Mouse (Mus musculus) heart, embryonic 14.5 days (tissue): Measurements from ENCODE around the gene Tmem39a. TPM values are rescaled to one million over a fixed set of nuclear protein-coding genes. Genes with fewer than 3 reads are reported as not detected.

ENCODE experiments used
- ATAC-seq: fragments of 200-750 bp; cut with Nextera tagmentation; 2 replicates; pipeline ENCODE4 v1.8.0; 2017; ENCODE audit warnings: low read depth, moderate TSS enrichment; ENCODE audit not compliant: insufficient number of reproducible peaks, insufficient read depth, low FRiP score
- H3K27ac ChIP-seq, 2 experiments: fragments of 200-500 bp in 1 of 2; fragments of 300-500 bp in 1 of 2; sonication (generic) in 1 of 2; replicated peaks in 1 of 2; 2 replicates each; pipeline ENCODE4 v1.5.1; 2012 to 2014; ENCODE audit warnings: low read depth in 2 of 2, low read length in 2 of 2, control low read depth in 1 of 2, mild to moderate bottlenecking in 1 of 2, mixed read lengths in 1 of 2; ENCODE audit not compliant: control insufficient read depth in 1 of 2, insufficient read depth in 1 of 2
- H3K27me3 ChIP-seq: fragments of 300-500 bp; sonication (generic); 2 replicates; pipeline ENCODE4 v1.6.1; 2014; ENCODE audit warnings: mild to moderate bottlenecking, low read length, control low read depth; ENCODE audit not compliant: control insufficient read depth, insufficient read depth
- H3K36me3 ChIP-seq: fragments of 300-500 bp; sonication (generic); 2 replicates; pipeline ENCODE4 v1.6.1; 2014; ENCODE audit warnings: mild to moderate bottlenecking, control low read depth, low read length, mixed read lengths; ENCODE audit not compliant: control insufficient read depth, insufficient read depth
- H3K4me1 ChIP-seq, 2 experiments: fragments of 200-500 bp in 1 of 2; fragments of 300-500 bp in 1 of 2; sonication (generic) in 1 of 2; 2 replicates each; pipeline ENCODE4 v1.6.1; 2012 to 2014; ENCODE audit warnings: low read length in 2 of 2, control low read depth in 1 of 2, mixed read lengths in 1 of 2; ENCODE audit not compliant: control insufficient read depth in 2 of 2, insufficient read depth in 2 of 2
- H3K4me2 ChIP-seq: fragments of 300-500 bp; sonication (generic); 2 replicates; pipeline ENCODE4 v1.6.1; 2014; ENCODE audit warnings: mild to moderate bottlenecking, low read length
- H3K4me3 ChIP-seq, 2 experiments: fragments of 200-500 bp in 1 of 2; fragments of 300-500 bp in 1 of 2; sonication (generic) in 1 of 2; 2 replicates each; pipeline ENCODE4 v1.5.1; 2012 to 2014; ENCODE audit warnings: low read length in 2 of 2, mild to moderate bottlenecking in 2 of 2, control low read depth in 1 of 2, low read depth in 1 of 2, moderate library complexity in 1 of 2; ENCODE audit not compliant: control insufficient read depth in 1 of 2, insufficient read depth in 1 of 2
- H3K9ac ChIP-seq: fragments of 300-500 bp; sonication (generic); 2 replicates; pipeline ENCODE4 v1.6.1; 2014; ENCODE audit warnings: mild to moderate bottlenecking, low read length
- H3K9me3 ChIP-seq: fragments of 300-500 bp; sonication (generic); 2 replicates; pipeline ENCODE4 v1.6.1; 2016; ENCODE audit warnings: low read length, control low read depth; ENCODE audit not compliant: control insufficient read depth
- WGBS: fragments of 180-500 bp; shearing (Covaris S2); extraction: QIAGEN DNeasy Blood & Tissue Kit; methylation state at CpG from one replicate; pipeline ENCODE4 v1.1.7; 2014; 5-methylcytosine and 5-hydroxymethylcytosine counted together
- polyA plus RNA-seq: library from polyadenylated mRNA; unstranded; fragments of >200 nt; fragmentation: Nextera tagmentation; extraction: Ambion mirVana; gene quantifications from 2 replicates; pipeline ENCODE4 v1.2.1, GENCODE M21; 2014

Gene Tmem39a
- polyA plus RNA-seq, 1 experiment from 2014 or later, result 63.8 TPM

- H3K9ac ChIP-seq, result no peak overlapping the region
- no peak overlapping the region for H3K4me2 ChIP-seq
- H3K27ac ChIP-seq, result no peak overlapping the region
- ATAC-seq, result no peak
- H3K4me3 ChIP-seq, result no peak overlapping the region
- no peaks in the 10 kb centered on the region for H3K4me1 ChIP-seq
- H3K9me3 ChIP-seq, result no peaks in the 10 kb centered on the region
- 86% methylated on average over 13 of the region's 13 CpGs for WGBS
- no peaks in the 10 kb centered on the region for H3K27me3 ChIP-seq
- H3K36me3 ChIP-seq, result peaks cover 62% of the 10 kb centered on the region
Measured at GRCm38 (mm10) chr16:38538716-38539380, 19.6 kb upstream of the Tmem39a start.

GRCm38 (mm10) chr16:38548000-38548399, 10.5 kb upstream of the Tmem39a start:
- 90% methylated on average over 1 of the region's 1 CpGs for WGBS
- Histone ChIP-seq H3K4me3 (no peak overlapping the region), H3K27ac (no peak overlapping the region), H3K36me3 (peaks cover 44% of the 10 kb centered on the region), H3K9me3 (no peaks in the 10 kb centered on the region), H3K4me2 (no peak overlapping the region), H3K27me3 (0 out of 2 replicates have a peak, but pooled peaks cover 1% of the 10 kb centered on the region), H3K4me1 (peaks cover 0 to 9% of the 10 kb centered on the region in 2 experiments; a peak in 3 of 4 replicates), H3K9ac (no peak overlapping the region)
- no peak for ATAC-seq

- WGBS, result 3% methylated on average over 54 of the region's 54 CpGs
Measured at GRCm38 (mm10) chr16:38549479-38550396, 8.8 kb upstream of the Tmem39a start, which contains the start of gene Poglut1. Poglut1 (minus strand) TSS chr16:38550258.

GRCm38 (mm10) chr16:38555988-38556387, 2.5 kb upstream of the Tmem39a start:
- 77% methylated on average over 3 of the region's 3 CpGs for WGBS
- Histone ChIP-seq H3K36me3 (no peaks in the 10 kb centered on the region), H3K27ac (no peak overlapping the region), H3K4me3 (no peak overlapping the region), H3K4me2 (no peak overlapping the region), H3K9ac (no peak overlapping the region), H3K4me1 (no peaks in the 10 kb centered on the region), H3K27me3 (peaks cover 8% of the 10 kb centered on the region; the same call in 1 of the 2 replicates), H3K9me3 (no peaks in the 10 kb centered on the region)
- no peak for ATAC-seq

More at GRCm38 (mm10) chr16:38549479-38550396, 8.8 kb upstream of the Tmem39a start, which contains the start of gene Poglut1:
- Histone ChIP-seq H3K4me1 (peaks cover 0 to 9% of the 10 kb centered on the region in 2 experiments; a peak in 3 of 4 replicates), H3K4me3 (peak within 1 kb of the TSS; percentile 66 to 82), H3K9ac (peak within 1 kb of the TSS; percentile 83), H3K4me2 (peak within 1 kb of the TSS; percentile 83), H3K9me3 (no peaks in the 10 kb centered on the region), H3K36me3 (peaks cover 31% of the 10 kb centered on the region), H3K27ac (no peak within 1 kb of the TSS), H3K27me3 (0 out of 2 replicates have a peak, but pooled peaks cover 8% of the 10 kb centered on the region)
- peak; percentile 88 for ATAC-seq

- peak; percentile 92 for ATAC-seq
- H3K27me3 ChIP-seq, result no peaks in the 10 kb centered on the region; the same call in 1 of the 2 replicates
- no peaks in the 10 kb centered on the region for H3K9me3 ChIP-seq
- H3K36me3 ChIP-seq, result peaks cover 23% of the 10 kb centered on the region
- peaks cover 2 to 9% of the 10 kb centered on the region in 2 experiments; a peak in 2 of 4 replicates for H3K4me1 ChIP-seq
- peak overlapping the region; percentile 92 to 94 for H3K4me3 ChIP-seq
- H3K4me2 ChIP-seq, result peak overlapping the region; percentile 82
- peak overlapping the region; percentile 76 to 84 for H3K27ac ChIP-seq
- WGBS, result 6% methylated on average over 37 of the region's 37 CpGs
- peak overlapping the region; percentile 88 for H3K9ac ChIP-seq
Measured at GRCm38 (mm10) chr16:38562131-38562967, 3.9 kb downstream of the Tmem39a start.

GRCm38 (mm10) chr16:38562968-38563327, 4.5 kb downstream of the Tmem39a start:
- peak overlapping the region; percentile 88 for H3K9ac ChIP-seq
- 0% methylated on average over 25 of the region's 25 CpGs for WGBS
- peaks cover 2 to 9% of the 10 kb centered on the region in 2 experiments; a peak in 2 of 4 replicates for H3K4me1 ChIP-seq
- no peaks in the 10 kb centered on the region; the same call in 1 of the 2 replicates for H3K27me3 ChIP-seq
- no peaks in the 10 kb centered on the region for H3K9me3 ChIP-seq
- peak; percentile 62; the same call in 1 of the 2 replicates for ATAC-seq
- H3K27ac ChIP-seq, result peak overlapping the region; percentile 76 to 84
- H3K4me2 ChIP-seq, result peak overlapping the region; percentile 82
- peak overlapping the region; percentile 92 to 94 for H3K4me3 ChIP-seq
- peaks cover 28% of the 10 kb centered on the region for H3K36me3 ChIP-seq
